Mouse (Mus musculus): ENCODE data around the gene Ppfibp1. TPM values are rescaled to one million over a fixed set of nuclear protein-coding genes. Genes with fewer than 3 reads are reported as not detected.
A peak's percentile ranks its signal among the peaks of the same experiment; 100 is the strongest.

The Ppfibp1 gene
- polyA plus RNA-seq, 1 experiment from 2014 or later = 56.6 TPM

GRCm38 (mm10) chr6:146979953-146980352, 91.7 kb downstream of the Ppfibp1 start:
- WGBS = 44% methylated on average over 3 of the region's 3 CpGs
- no peak overlapping the region for H3K27ac ChIP-seq
- no peak for ATAC-seq (ENCODE audit: insufficient number of reproducible peaks, insufficient read depth, low FRiP score, low TSS enrichment, low read depth)

GRCm38 (mm10) chr6:146981249-146981835, 93.1 kb downstream of the Ppfibp1 start:
- Histone ChIP-seq H3K4me2 (no peak overlapping the region), H3K4me1 (peaks cover 11% of the 10 kb centered on the region), H3K4me3 (no peak overlapping the region), H3K36me3 (peaks cover 41% of the 10 kb centered on the region), H3K27me3 (no peaks in the 10 kb centered on the region), H3K9ac (no peak overlapping the region), H3K9me3 (no peaks in the 10 kb centered on the region), H3K27ac (no peak overlapping the region)
- 53% methylated on average over 1 of the region's 1 CpGs for WGBS
- no peak for ATAC-seq (ENCODE audit: insufficient number of reproducible peaks, insufficient read depth, low FRiP score, low TSS enrichment, low read depth)

More at GRCm38 (mm10) chr6:146979953-146980352, 91.7 kb downstream of the Ppfibp1 start:
- H3K4me1 ChIP-seq = peaks cover 11% of the 10 kb centered on the region
- H3K9ac ChIP-seq = no peak overlapping the region
- H3K27me3 ChIP-seq = no peaks in the 10 kb centered on the region
- no peak overlapping the region for H3K4me2 ChIP-seq
- H3K9me3 ChIP-seq = no peaks in the 10 kb centered on the region
- H3K4me3 ChIP-seq = no peak overlapping the region
- H3K36me3 ChIP-seq = peaks cover 41% of the 10 kb centered on the region

- Histone ChIP-seq H3K9me3 (no peaks in the 10 kb centered on the region), H3K4me2 (no peak overlapping the region), H3K27ac (no peak overlapping the region), H3K9ac (no peak overlapping the region), H3K27me3 (no peaks in the 10 kb centered on the region), H3K36me3 (peaks cover 23% of the 10 kb centered on the region), H3K4me1 (peaks cover 5% of the 10 kb centered on the region; the same call in 1 of the 2 replicates), H3K4me3 (no peak overlapping the region)
- WGBS = 50% methylated on average over 3 of the region's 3 CpGs
- ATAC-seq (ENCODE audit: insufficient number of reproducible peaks, insufficient read depth, low FRiP score, low TSS enrichment, low read depth) = no peak
These were observed 96.3 kb downstream of the Ppfibp1 start for GRCm38 (mm10) chr6:146984569-146984968.

GRCm38 (mm10) chr6:146994236-146994635, 105.9 kb downstream of the Ppfibp1 start:
- no peaks in the 10 kb centered on the region for H3K27me3 ChIP-seq
- 0 out of 2 replicates have a peak, but pooled peaks cover 9% of the 10 kb centered on the region for H3K4me1 ChIP-seq
- H3K9me3 ChIP-seq = no peaks in the 10 kb centered on the region
- peaks cover 38% of the 10 kb centered on the region for H3K36me3 ChIP-seq
- H3K4me3 ChIP-seq = no peak overlapping the region
- no peak overlapping the region for H3K27ac ChIP-seq
- no peak overlapping the region for H3K4me2 ChIP-seq
- ATAC-seq (ENCODE audit: insufficient number of reproducible peaks, insufficient read depth, low FRiP score, low TSS enrichment, low read depth) = no peak
- no peak overlapping the region for H3K9ac ChIP-seq
- 45% methylated on average over 5 of the region's 5 CpGs for WGBS

GRCm38 (mm10) chr6:146995391-146995790, 107.1 kb downstream of the Ppfibp1 start:
- Histone ChIP-seq H3K4me2 (no peak overlapping the region), H3K36me3 (peaks cover 46% of the 10 kb centered on the region), H3K4me1 (0 out of 2 replicates have a peak, but pooled peaks cover 9% of the 10 kb centered on the region), H3K27ac (no peak overlapping the region), H3K9me3 (no peaks in the 10 kb centered on the region), H3K27me3 (no peaks in the 10 kb centered on the region), H3K9ac (no peak overlapping the region), H3K4me3 (no peak overlapping the region)
- WGBS = 92% methylated on average over 2 of the region's 2 CpGs
- no peak for ATAC-seq (ENCODE audit: insufficient number of reproducible peaks, insufficient read depth, low FRiP score, low TSS enrichment, low read depth)

GRCm38 (mm10) chr6:146995878-146996277, 107.6 kb downstream of the Ppfibp1 start:
- WGBS = 89% methylated on average over 6 of the region's 6 CpGs
- Histone ChIP-seq H3K9me3 (no peaks in the 10 kb centered on the region), H3K9ac (no peak overlapping the region), H3K36me3 (peaks cover 43% of the 10 kb centered on the region), H3K4me3 (no peak overlapping the region), H3K27ac (no peak overlapping the region), H3K4me2 (no peak overlapping the region), H3K4me1 (0 out of 2 replicates have a peak, but pooled peaks cover 9% of the 10 kb centered on the region), H3K27me3 (no peaks in the 10 kb centered on the region)
- no peak for ATAC-seq (ENCODE audit: insufficient number of reproducible peaks, insufficient read depth, low FRiP score, low TSS enrichment, low read depth)

GRCm38 (mm10) chr6:146997006-146997405, 108.7 kb downstream of the Ppfibp1 start:
- 86% methylated on average over 6 of the region's 6 CpGs for WGBS
- H3K4me3 ChIP-seq = no peak overlapping the region
- no peak for ATAC-seq (ENCODE audit: insufficient number of reproducible peaks, insufficient read depth, low FRiP score, low TSS enrichment, low read depth)
- no peaks in the 10 kb centered on the region for H3K9me3 ChIP-seq
- no peaks in the 10 kb centered on the region for H3K27me3 ChIP-seq
- H3K36me3 ChIP-seq = peaks cover 52% of the 10 kb centered on the region
- H3K9ac ChIP-seq = no peak overlapping the region
- 0 out of 2 replicates have a peak, but pooled peaks cover 9% of the 10 kb centered on the region for H3K4me1 ChIP-seq
- H3K4me2 ChIP-seq = no peak overlapping the region
- H3K27ac ChIP-seq = no peak overlapping the region

- H3K4me2 ChIP-seq = no peak overlapping the region
- no peak overlapping the region for H3K4me3 ChIP-seq
- H3K27ac ChIP-seq = no peak overlapping the region
- WGBS = 90% methylated on average over 4 of the region's 4 CpGs
- H3K9me3 ChIP-seq = no peaks in the 10 kb centered on the region
- H3K27me3 ChIP-seq = no peaks in the 10 kb centered on the region
- no peaks in the 10 kb centered on the region for H3K4me1 ChIP-seq
- peaks cover 57% of the 10 kb centered on the region for H3K36me3 ChIP-seq
- H3K9ac ChIP-seq = no peak overlapping the region
- no peak for ATAC-seq (ENCODE audit: insufficient number of reproducible peaks, insufficient read depth, low FRiP score, low TSS enrichment, low read depth)
These were observed 110.4 kb downstream of the Ppfibp1 start for GRCm38 (mm10) chr6:146998710-146999109.

- no peak overlapping the region for H3K9ac ChIP-seq
- WGBS = 83% methylated on average over 9 of the region's 9 CpGs
- no peak overlapping the region for H3K4me3 ChIP-seq
- no peaks in the 10 kb centered on the region for H3K9me3 ChIP-seq
- ATAC-seq (ENCODE audit: insufficient number of reproducible peaks, insufficient read depth, low FRiP score, low TSS enrichment, low read depth) = no peak
- peaks cover 62% of the 10 kb centered on the region for H3K36me3 ChIP-seq
- H3K4me1 ChIP-seq = no peaks in the 10 kb centered on the region
- H3K27ac ChIP-seq = no peak overlapping the region
- H3K27me3 ChIP-seq = no peaks in the 10 kb centered on the region
- H3K4me2 ChIP-seq = no peak overlapping the region
These were observed 111.0 kb downstream of the Ppfibp1 start for GRCm38 (mm10) chr6:146999302-146999701.

GRCm38 (mm10) chr6:146999755-147000154, 111.5 kb downstream of the Ppfibp1 start:
- H3K4me2 ChIP-seq = no peak overlapping the region
- H3K27ac ChIP-seq = no peak overlapping the region
- peaks cover 62% of the 10 kb centered on the region for H3K36me3 ChIP-seq
- no peak overlapping the region for H3K9ac ChIP-seq
- no peaks in the 10 kb centered on the region for H3K4me1 ChIP-seq
- no peak for ATAC-seq (ENCODE audit: insufficient number of reproducible peaks, insufficient read depth, low FRiP score, low TSS enrichment, low read depth)
- no peak overlapping the region for H3K4me3 ChIP-seq
- H3K9me3 ChIP-seq = no peaks in the 10 kb centered on the region
- H3K27me3 ChIP-seq = no peaks in the 10 kb centered on the region
- 81% methylated on average over 2 of the region's 2 CpGs for WGBS

- Histone ChIP-seq H3K4me3 (no peak overlapping the region), H3K9ac (no peak overlapping the region), H3K9me3 (no peaks in the 10 kb centered on the region), H3K27me3 (no peaks in the 10 kb centered on the region), H3K4me1 (peaks cover 24% of the 10 kb centered on the region), H3K36me3 (peaks cover 51% of the 10 kb centered on the region), H3K4me2 (no peak overlapping the region), H3K27ac (no peak overlapping the region)
- 64% methylated on average over 3 of the region's 3 CpGs for WGBS
- no peak for ATAC-seq (ENCODE audit: insufficient number of reproducible peaks, insufficient read depth, low FRiP score, low TSS enrichment, low read depth)
These were observed 119.9 kb downstream of the Ppfibp1 start for GRCm38 (mm10) chr6:147008148-147008547.

GRCm38 (mm10) chr6:147010358-147010757, 122.1 kb downstream of the Ppfibp1 start:
- Histone ChIP-seq H3K36me3 (peaks cover 57% of the 10 kb centered on the region), H3K9ac (no peak overlapping the region), H3K4me2 (no peak overlapping the region), H3K27me3 (no peaks in the 10 kb centered on the region), H3K4me3 (no peak overlapping the region), H3K27ac (peak overlapping the region; percentile 48; the same call in 1 of the 2 replicates), H3K9me3 (no peaks in the 10 kb centered on the region), H3K4me1 (peaks cover 24% of the 10 kb centered on the region)
- 71% methylated on average over 6 of the region's 6 CpGs for WGBS
- ATAC-seq (ENCODE audit: insufficient number of reproducible peaks, insufficient read depth, low FRiP score, low TSS enrichment, low read depth) = no peak

All from embryonic facial prominence, embryonic 13.5 days (tissue).